Mouse (Mus musculus): ENCODE data around the gene Dvl3.

The Dvl3 gene

DNA sequence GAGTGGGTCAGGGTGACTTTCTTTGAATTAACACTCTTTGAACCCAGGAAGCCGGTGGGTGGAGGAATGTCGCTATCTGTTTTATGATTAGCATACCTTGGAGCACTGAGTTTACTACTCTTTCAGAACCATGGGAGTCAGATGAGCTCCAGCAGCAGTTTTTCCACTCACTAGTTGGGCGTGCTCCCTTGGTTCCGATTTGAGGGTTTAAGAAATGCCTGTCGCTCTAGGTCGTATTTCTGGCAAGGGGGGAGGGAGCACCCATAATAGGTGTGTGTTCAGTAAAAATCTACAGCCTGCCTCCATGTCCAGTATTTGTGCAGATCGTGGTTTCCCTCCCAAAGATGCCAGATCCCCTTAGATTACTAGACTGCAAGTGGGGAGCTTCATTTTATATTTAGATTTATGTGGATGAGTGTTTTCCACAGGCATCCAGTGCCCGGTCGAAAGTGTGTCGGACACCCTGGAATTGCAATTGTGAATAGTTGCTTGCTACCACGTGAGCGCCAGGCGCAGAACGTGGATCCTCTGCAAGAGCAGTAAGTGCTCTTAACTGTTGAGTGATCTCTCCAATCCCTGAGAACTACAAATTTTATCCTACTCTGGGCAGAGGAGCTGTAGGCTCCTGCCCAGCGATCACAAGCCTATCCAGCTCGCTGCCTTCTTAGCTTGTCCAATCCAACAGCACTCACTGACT lies 18.7 kb upstream of the Dvl3 start:
- DNase-seq (ENCODE audit: low read depth): no peak

DNA sequence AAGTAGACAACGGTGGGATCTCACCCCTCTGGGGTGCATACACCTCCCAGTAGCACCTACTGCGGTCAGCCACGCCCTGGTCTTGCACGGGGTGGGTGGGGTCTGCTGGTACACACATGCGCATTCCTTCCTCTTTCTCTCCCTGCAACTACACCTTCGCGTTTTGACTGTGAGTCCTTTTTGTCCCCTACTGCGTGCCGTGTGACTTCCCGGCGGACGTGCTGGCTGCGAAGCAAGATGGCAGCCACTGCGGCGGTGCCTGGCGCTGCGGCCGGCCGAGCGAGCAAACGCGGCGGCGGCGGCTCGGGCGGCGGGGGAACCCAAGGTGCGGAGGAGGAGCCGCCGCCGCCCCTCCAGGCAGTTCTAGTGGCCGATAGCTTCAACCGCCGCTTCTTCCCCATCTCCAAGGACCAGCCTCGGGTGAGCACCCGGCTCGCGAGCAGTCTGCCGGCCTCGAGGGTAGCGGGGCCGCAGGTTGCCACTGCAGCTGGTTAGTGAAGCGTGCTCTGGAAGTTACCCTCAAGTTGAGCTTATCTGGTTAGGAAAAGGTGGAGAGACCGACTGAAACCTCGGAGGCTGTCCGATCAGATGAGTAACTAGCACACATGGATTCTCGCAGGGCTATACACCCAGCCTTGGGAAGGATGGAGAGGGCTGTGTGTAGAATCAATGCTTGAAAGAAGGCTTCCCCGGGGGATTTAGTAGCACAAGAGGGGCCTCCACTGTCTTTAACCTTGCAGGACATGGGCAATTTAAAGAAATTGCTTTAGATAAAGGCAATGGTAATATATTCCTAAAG lies 17.9 kb upstream of the Dvl3 start, which contains the start of gene Eif2b5:
Gene Eif2b5 (plus strand): TSS at position 141 of the 799 bp plus-strand sequence.
- peak; percentile 93 for DNase-seq (ENCODE audit: low read depth)

DNA sequence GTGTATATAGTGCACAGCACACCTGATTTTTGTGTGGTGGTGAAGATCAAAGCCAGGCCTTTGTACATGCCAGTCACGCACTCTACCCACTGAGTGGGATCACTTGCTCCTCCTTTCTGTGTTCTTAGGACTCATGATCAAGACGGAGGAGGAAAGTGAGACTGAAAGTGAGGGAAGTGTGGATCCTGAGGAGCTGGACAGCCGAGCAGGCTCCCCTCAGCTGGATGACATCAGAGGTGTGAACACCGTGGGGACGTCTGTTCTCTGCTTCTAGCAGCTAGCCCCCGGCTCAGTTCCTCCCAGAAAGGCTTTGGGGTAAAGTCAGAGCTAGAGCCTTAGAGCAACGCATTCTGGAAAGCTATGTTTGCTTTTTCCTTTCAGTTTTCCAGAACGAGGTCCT lies 10.8 kb upstream of the Dvl3 start:
- DNase-seq (ENCODE audit: low read depth): no peak

DNA sequence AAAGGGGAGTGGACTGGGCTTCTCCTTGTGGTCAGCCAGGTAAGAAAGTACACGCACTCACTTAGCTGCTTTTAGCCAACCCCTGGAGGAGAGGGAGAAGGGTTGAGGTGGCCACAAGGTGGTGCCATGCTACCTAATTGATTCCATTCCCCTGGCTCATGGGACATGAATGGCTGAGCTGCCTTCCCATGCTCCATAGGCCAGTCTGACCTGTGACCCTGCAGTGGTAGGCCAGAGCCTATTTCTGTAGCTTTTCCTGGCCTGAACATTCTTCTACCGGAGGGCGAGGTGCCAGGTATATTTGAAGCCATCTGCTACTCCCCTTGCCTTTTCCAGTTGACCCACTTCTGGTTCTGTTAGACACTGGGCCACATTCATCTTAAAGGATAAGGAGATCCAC lies 7.4 kb upstream of the Dvl3 start:
- peak; percentile 39 for DNase-seq (ENCODE audit: low read depth)

- DNase-seq (ENCODE audit: low read depth): no peak
Measured at GRCm38 (mm10) chr16:20511277-20511847, 5.4 kb upstream of the Dvl3 start.

- DNase-seq (ENCODE audit: low read depth): no peak
Measured at GRCm38 (mm10) chr16:20516032-20516431, 750 bp upstream of the Dvl3 start.

DNA sequence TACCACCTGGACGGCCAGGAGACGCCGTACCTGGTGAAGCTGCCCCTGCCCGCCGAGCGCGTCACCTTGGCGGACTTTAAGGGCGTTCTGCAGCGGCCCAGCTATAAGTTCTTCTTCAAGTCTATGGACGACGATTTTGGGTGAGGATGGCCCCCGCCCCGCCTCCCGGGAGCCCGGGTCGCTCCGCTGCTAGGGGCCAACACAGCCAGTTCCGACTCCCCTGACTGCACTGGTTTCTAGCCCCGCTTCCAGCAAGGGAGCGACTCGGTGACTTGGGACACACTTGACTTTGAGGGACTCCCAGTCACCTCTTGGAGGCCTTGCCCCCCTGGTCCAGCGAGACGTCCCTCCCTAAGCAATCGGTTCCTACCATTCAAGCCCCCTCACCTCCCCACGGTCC lies 434 bp downstream of the Dvl3 start:
- peak; percentile 57 for DNase-seq (ENCODE audit: low read depth)

GRCm38 (mm10) chr16:20517701-20518374 lies 1.1 kb downstream of the Dvl3 start:
- peak; percentile 38 for DNase-seq (ENCODE audit: low read depth)

DNA sequence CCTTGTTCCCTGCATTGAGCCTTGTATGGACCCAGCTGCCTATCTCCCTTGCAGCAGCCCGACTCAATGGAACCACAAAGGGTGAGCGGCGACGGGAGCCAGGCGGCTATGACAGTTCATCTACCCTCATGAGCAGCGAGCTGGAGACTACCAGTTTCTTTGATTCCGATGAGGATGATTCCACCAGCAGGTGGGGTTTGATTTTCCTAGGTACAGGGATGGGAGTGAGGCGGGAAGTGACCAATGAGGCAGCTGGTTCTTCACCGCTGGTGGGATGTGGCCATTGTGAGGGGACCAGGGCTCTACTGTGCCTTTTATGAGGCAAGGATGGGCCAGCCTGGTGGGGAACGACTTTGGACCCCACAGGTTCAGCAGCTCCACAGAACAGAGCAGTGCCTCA lies 7.1 kb downstream of the Dvl3 start:
- DNase-seq (ENCODE audit: low read depth): no peak

DNA sequence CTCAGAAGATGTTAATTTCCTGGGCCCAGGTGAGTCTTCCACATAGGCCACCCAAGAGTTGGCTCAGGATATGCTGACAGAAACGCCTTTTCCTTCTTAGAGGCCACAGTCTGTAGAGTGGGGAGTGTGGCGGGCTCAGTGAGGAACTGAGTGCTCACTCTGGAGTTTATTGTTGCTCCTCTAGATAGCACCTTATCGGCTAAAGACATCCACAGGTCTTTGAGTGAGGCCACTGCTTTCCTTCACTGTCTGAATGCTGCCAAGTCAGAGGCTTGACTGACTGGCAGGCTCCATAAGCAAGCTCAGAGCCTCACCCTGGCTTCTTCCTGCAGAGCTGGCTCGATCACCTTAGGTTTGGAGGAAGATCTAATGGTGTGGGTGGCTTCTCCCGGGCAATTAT lies 12.0 kb downstream of the Dvl3 start:
- no peak for DNase-seq (ENCODE audit: low read depth)

- DNase-seq (ENCODE audit: low read depth): no peak
Measured at GRCm38 (mm10) chr16:20529375-20529774, 12.6 kb downstream of the Dvl3 start.

DNA sequence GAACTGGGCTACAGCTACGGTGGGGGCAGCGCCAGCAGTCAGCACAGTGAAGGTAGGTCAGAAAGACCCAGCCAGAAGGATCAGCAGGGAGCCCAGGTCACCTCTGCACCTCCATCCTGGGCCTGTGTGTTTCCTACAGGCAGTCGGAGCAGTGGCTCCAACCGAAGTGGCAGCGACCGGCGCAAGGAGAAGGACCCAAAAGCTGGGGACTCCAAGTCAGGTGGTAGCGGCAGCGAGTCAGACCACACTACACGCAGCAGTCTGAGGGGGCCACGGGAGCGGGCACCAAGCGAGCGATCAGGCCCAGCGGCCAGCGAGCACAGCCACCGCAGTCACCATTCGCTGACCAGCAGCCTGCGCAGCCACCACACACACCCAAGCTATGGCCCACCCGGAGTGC lies 14.2 kb downstream of the Dvl3 start:
- no peak for DNase-seq (ENCODE audit: low read depth)

GRCm38 (mm10) chr16:20534617-20535295 lies 18.0 kb downstream of the Dvl3 start:
- DNase-seq (ENCODE audit: low read depth): no peak

- peak; percentile 98 for DNase-seq (ENCODE audit: low read depth)
Measured at GRCm38 (mm10) chr16:20535296-20536080, 18.7 kb downstream of the Dvl3 start, which contains the start of gene Ap2m1. TSS of gene Ap2m1 (plus strand) at chr16:20535478.

- no peak for DNase-seq (ENCODE audit: low read depth)
Measured at GRCm38 (mm10) chr16:20536081-20536665, 19.4 kb downstream of the Dvl3 start.

GRCm38 (mm10) chr16:20537071-20537471 lies 20.3 kb downstream of the Dvl3 start:
- DNase-seq (ENCODE audit: low read depth): no peak

GRCm38 (mm10) chr16:20537601-20538320 lies 21.0 kb downstream of the Dvl3 start:
- no peak for DNase-seq (ENCODE audit: low read depth)

GRCm38 (mm10) chr16:20539649-20540048 lies 22.9 kb downstream of the Dvl3 start:
- DNase-seq (ENCODE audit: low read depth): no peak

DNA sequence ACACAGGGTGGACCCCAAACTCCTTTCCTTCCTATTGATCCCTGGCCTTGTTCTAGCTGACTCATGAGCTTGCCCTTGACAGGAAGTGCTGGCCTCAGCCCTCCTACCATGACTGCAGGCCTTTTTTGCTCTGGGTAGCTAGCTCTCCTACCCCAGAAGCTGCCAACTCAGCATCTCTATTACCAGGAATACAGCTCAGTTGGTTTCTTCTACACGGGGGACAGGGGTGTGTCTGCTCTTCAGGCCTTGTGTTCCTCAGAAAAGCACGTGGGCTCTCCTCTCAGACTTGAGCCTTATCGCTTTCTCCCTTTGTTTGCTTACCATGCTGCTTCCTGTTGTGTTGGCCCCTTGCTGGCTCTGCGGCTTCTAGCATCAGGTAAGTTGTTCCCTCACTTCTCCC lies 23.7 kb downstream of the Dvl3 start:
- DNase-seq (ENCODE audit: low read depth): no peak

DNA sequence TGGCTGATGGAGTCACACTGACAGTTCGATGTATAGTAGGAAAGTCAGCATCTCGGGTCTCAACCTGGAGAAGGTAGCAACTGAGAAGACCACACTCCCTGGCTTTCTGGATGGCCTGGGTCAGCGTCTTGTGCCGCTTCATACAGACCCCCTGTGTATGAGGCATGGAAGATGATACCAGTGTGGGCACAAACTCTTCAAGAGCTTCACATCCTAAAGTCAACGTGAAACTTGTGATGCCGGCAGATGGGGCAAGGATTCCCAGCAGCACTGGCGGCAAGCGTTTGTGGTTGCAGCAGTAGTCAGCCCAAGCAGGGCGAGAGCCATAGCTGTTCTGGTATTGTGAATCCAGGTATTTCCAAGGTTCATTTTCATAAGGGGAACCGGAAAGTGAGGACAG lies 28.9 kb downstream of the Dvl3 start:
- DNase-seq (ENCODE audit: low read depth): no peak
